Mouse (Mus musculus) heart, postnatal 25 days (tissue): ENCODE data around the gene Fam219b. TPM values are rescaled to one million over a fixed set of nuclear protein-coding genes. Genes with fewer than 3 reads are reported as not detected.
A peak's percentile ranks its signal among the peaks of the same experiment; 100 is the strongest.

Experiments used
- DNase-seq: peaks from one replicate; pipeline ENCODE4 v3.0.0; 2022; ENCODE audit warnings: low spot score
- intact Hi-C: fragments of 180-260 bp; cut with DNase I; formaldehyde crosslinking; loops from one replicate; pipeline ENCODE4 v1.15.1; 2025
- total RNA-seq, 2 experiments: library from RNA; stranded (reverse); gene quantifications; 2 replicates each; pipeline ENCODE4 v1.2.3; 2021

Gene Fam219b
- total RNA-seq, 2 experiments from 2014 or later: 6.7 to 9.3 TPM

DNA sequence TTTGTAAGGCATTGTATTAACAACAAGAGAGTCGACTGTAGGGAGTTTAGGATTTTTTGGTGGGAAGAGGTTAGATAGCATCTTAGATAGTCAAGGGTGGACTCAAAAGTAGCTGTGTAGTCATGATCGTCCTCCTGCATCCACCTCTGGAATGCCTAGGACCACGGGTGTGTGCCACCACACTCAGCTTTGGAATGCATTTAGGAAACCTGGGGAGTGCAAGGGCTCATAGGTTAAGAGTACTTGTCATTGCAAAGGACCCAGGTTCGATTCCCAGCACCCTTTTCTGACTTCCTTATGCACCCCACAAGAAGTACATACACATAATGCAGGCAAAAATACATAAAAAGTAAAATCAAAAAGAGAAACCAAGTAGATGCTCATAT lies 14.5 kb upstream of the Fam219b start:
- intact Hi-C loops: loop anchor here (5.0 kb wide), 3 partner anchors 119 to 239 kb away; no protein-coding TSS in a partner anchor
- DNase-seq: no peak

DNA sequence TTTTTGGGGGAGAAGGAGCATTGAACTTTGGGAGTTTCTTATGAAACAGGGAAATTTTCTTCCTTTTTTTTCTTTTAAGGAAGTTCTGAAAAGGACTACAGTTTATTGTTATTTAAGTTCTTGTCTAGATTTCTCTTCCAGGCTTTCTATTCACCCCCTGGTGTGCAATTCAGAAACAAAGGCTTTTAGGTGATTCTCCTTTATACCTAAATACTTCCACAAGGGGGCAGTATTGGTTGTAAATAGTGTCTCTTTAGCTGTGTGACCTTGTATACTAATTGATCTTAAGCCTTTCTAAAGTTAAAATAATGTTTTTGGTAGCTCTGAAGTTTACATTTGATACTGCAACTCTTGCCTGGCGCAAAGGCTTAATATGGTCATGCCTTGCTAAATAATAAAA lies 13.6 kb upstream of the Fam219b start:
- DNase-seq: no peak
- intact Hi-C loops: loop anchor here (5.0 kb wide), 3 partner anchors 119 to 239 kb away; no protein-coding TSS in a partner anchor

DNA sequence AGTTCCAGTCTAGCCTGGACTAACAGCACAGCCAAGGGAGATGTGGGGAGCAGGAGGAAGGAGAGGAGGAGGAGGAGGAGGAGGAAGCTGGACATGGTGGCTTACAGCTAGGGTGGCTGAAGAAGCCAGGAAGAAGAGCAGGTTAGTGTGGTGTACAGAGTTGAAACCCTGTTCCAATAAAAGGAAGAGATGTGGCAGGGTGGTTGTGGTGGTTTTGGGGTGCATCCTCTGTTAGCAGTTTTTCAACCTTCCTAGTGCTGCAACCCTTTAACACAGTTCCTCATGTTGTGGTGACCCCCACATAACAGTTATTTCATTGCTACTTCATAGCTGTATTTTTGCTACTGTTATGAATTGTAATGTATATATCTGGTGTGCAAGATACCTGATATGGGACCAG lies 12.9 kb upstream of the Fam219b start:
- intact Hi-C loops: loop anchor here (5.0 kb wide), 3 partner anchors 118 to 238 kb away; no protein-coding TSS in a partner anchor
- DNase-seq: no peak

DNA sequence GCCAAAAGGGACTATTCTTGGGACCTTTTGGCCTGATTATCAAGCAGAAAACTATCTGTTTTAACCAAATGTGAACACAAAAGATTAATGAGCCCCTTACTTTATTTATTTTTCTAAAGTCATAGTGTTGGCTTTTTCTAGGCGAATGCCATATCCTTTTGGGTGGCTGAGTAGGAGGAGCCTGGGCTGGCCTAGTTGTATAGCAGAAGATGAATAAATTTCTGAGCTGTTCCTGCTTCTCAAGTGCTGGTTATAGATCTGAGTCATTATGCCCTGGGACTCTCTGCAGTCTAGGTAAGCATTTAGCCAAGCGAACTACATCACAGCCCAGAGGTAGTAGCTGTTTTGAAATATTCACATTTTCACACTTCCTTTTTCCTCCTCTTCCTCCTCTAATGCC lies 11.8 kb upstream of the Fam219b start:
- intact Hi-C loops: no loop called here
- DNase-seq: no peak

DNA sequence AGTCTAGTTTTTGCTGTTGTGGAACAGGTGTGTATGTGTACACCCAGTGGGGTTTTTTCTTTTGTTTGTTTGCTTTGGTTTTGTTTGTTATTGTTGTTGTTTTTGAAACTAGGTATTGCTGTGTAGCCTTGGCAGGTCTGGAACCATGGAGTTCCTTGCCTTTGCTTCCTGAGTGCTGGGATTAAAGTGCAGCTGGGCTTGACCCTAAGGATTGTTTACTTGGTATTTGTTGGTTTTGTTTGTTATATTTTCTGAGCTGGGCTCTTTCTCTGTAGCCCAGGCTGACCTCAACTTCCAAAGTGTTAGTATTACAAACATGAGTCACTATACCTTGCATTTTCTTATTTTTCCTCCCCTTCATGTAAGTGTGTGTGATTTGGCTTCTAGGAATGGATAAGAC lies 10.9 kb upstream of the Fam219b start:
- DNase-seq: no peak
- intact Hi-C loops: no loop called here

DNA sequence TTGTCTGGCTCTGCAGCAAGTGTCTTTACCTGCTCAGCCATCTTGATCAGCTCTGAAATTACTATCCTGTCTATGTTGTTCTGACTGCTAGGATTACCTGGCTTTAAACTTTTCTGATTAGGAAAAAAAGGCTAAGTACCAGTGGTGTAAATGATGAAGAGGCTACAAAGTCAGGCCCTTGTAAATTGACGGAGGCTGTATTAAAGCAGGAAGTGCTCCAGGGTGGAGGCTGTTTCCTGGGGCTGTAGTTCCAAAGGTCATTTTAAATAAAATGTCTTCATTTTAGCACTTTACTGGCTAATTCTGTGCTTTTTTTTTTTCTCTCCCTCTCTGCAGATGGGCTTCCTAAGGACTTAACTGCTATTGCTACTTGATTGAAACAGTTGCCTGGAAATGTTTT lies 5.4 kb upstream of the Fam219b start:
- intact Hi-C loops: no loop called here
- no peak for DNase-seq

DNA sequence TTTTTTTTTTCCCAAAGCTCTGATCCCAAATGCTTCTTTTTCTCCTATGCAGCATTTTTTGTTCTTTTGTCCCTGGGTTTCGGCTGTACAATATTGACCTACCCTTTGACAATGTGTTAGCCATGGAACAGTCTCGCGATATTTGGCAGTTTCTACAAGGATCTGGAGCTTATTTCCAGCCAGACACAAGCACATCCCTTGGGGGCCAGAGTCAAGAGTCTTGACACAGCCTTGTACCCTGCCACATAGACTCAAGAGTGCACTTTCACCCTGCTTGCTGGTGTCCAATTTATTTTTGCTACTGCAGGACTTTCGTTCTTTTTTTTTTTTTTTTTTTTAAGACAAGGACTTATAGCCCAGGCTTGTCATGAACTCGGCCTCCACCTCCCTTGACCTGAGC lies 966 bp upstream of the Fam219b start:
- intact Hi-C loops: no loop called here
- DNase-seq: no peak

DNA sequence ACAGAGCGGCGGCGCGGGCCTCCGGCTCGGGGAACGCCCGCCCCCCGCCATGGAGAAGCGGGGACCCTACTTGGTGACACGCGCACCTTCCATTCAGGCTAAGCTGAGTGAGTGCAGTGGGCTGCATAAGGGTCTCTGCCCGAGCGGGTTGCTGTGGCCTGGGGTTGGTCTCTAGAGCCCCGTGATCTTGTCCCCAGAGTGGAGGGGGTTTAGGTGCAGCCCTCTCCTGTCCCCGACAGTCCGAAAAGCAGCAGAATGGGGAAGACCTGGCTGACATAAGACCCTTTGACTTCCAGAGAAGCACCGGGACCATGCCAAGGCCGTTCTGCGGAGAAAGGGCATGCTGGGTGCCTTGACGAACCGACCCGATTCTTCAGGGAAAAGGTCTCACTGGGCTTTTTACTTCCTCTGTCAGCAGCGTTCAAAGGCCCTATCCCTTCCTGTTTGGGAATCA lies 427 bp downstream of the Fam219b start:
- intact Hi-C loops: no loop called here

DNA sequence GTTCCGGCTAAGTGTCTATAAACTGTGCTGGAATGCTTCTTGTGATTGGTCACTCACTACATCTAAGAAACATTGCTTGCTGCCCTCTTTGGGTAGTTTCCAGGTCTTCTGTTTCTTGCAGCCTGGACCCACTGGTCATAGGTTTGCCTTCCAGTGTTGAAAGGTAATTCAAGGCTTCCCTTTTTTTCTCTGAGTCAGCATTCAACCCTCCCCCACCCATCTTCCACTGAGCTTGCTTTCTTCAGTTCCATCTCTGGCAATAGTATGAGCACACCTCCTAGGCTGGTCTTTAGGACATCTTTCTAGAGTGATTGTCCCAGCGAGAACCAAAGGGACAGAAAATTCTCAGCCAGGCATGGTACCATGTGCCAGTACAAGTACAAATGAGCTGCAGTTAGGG lies 2.2 kb downstream of the Fam219b start:
- DNase-seq: no peak
- intact Hi-C loops: no loop called here

More for the DNA sequence above, 427 bp downstream of the Fam219b start:
- no peak for DNase-seq

DNA sequence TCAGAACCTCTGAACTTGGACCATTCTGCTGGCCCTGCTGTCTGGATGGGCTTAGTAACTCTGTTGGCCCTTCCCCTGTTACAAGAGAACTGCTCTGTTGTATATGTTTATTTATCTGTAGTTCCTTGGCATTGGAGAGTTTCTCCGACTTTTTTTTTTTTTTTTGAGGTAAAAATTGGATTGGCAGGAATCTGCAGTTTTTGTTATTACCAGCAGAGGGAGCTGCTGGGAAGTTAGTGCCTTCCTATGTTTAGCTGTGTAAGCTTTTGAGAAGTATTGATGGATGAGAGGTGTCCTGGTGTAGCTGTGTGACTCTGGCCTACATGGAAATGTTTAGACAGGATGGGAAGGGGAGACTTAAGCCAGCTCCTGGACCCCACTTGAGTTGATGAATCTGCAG lies 4.0 kb downstream of the Fam219b start:
- intact Hi-C loops: loop anchor here (2.0 to 5.0 kb wide), 2 partner anchors 46 to 113 kb away; partner anchors contain the start of gene Ulk3

DNA sequence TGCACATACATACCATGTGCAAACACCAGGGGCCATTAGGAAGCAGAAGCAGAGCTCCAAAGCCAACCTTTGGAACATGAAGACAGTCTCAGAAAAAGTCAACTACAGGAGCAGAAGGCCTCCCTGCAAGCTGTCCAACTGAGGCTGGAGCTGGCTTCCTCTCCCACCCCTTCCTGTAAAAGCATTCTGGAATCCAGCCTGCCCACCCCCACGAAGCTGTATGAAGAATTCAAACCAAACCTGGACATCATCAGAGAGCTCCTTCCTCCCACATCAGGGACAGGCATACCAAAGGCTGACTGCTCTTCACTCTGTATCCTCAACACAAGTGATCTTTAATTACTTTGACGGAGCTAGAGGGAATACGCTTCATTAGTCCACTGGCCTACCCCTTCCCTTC lies 6.6 kb downstream of the Fam219b start:
- intact Hi-C loops: loop anchor here (5.0 kb wide), 1 partner anchor 43 kb away; the partner anchor contains the start of gene Ulk3
- no peak for DNase-seq

More for the DNA sequence above, 4.0 kb downstream of the Fam219b start:
- no peak for DNase-seq

DNA sequence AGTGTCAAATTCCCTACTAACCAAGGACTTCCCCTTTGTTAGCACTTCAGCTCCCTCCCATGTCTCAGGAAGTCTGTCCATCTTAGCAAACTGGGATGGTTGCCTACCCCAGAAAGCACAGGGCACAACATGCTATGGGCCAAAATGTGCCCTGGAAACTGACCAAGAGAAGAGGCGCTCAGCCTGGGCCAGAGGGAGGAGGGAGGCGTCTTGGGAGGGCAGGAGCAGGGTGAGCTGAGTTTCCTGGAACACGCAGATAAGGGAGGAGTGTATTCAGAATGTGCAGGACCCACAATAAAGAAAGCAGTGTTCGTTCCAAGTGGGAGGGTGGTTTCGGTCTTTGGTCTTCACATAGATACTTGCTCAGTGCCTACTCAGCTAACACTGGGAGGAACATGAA lies 10.0 kb downstream of the Fam219b start:
- peak; percentile 34 for DNase-seq
- intact Hi-C loops: no loop called here

DNA sequence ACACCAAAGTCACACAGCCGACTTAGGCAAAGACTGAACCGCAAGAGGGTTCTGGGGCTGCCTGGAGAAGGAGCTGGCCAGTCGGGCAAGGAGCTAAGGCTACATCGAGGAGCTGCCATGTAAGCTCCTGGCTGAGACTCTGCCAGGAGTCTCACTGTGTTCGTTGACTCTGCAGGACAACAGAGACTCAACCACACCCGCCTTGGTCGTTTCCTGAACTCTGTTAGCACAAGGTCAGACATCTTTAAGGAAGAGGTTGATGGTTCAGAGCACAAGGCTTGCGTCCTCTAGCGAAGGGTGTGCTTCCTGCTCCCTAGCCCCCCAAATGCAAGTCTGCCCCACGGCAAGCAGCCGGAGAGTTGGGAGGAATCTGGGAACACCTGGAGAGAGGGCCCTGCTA lies 10.5 kb downstream of the Fam219b start:
- DNase-seq: no peak

DNA sequence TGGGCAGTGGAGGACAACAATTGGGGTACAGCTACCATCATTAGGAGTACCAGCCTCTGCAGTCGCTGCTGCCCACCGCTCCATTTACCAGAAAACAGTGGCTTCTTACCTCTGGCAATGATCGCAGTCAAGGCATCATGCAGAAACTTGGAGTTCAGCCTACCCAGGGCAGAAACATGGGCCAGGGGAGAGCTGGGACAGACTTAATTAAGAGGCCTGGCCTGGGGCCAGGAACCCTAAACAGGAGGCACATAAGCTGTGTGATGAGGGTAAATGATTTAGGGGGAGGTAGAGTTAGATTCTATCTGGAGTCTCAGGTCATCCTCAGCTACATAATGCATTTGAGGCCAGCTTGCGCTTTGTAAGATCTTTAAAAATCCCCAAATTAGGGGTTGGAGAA lies 11.9 kb downstream of the Fam219b start:
- intact Hi-C loops: no loop called here
- DNase-seq: no peak

More for the DNA sequence above, 10.5 kb downstream of the Fam219b start:
- intact Hi-C loops: no loop called here

DNA sequence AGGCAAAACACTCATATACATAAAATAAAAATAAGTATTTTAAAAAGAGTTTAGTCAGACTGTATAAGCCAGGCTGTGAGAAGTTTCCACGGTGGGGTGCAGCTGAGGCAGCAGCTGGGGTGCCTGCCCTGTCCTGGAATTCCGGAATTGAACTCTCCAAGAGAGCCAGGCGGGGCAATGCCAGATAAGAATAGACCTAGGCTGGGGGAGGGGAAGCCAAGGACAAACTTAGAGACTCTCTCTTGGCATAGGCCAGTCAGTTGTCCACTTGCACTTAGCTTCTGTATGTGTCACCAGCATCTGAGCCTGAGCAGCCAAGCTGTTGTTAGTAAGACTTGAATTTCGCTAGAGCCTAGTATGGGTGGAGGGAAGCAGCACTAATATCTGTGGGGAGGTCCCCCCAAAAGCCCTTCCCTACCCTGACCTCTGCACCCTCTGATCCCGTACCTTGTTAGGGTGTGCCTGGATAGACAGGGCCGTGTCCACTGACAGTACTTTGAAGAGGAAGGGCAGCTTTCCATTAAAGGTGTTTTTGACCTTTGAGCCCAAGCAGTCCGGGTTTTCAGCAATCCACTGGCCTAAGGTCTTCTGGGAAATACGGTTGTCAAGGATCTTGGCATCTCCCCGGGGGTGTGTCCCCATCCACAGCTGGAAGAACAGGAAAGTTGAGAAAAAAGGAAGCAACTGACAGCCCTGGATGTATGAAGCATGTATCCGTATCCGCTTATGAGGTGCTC lies 13.0 kb downstream of the Fam219b start:
- no peak for DNase-seq
- intact Hi-C loops: no loop called here

DNA sequence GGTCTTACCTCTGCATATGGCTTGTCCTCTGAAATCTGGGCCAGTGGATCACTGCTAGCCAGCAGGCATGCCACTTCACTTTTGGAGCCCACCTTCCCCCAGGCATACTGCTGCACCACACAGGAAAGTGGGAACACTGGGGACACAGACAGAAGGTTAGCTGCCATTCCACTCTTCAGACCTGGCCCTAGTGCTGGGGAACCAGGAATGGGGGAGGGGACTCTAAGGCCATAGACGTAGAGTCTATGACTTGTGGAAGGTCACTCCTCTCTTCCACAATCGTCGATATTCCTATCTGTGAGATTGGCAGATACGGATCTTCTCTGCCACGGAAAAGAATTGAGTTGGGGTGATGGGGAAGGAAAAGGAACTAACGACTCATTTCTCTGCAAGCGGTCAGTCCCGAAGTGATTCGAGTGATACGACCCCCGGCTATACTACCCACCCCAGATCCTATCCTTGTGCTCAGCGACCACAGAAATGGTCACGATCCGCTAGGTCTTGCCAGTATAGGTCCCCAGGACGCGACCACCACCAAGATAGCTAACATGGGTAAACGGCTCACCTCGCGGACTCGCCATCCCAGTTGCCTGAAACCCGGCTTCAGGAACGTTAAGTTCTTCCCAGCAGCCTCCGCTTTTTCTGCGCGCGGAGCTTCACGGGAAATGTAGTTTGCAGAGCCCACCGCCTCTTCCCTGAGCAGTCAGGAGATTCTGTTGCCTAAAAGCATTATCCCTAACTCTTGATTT lies 15.0 kb downstream of the Fam219b start, which contains the start of gene Mpi:
Gene Mpi (minus strand): TSS at position 625 of the 749 bp plus-strand sequence.
- intact Hi-C loops: no loop called here
- peak; percentile 27 for DNase-seq

DNA sequence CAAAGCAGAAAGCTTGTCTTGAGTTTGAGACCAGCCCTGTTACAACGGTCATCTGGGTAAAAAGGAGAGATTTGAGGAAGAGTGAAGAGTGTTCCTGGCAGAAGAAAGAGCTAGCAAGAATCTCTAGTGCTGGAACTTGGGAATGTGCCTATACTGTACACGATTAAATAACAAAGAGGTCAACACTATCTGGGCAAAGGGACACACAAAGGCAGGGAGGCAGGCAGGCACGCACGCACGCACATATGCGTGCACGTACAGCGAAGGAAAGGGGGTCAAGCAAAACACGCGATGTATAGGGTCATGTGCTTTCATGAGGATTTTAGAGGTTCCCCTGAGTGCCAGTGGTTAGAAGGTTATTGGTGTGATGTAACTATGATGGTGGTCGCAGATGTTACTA lies 15.8 kb downstream of the Fam219b start:
- no peak for DNase-seq
- intact Hi-C loops: no loop called here

DNA sequence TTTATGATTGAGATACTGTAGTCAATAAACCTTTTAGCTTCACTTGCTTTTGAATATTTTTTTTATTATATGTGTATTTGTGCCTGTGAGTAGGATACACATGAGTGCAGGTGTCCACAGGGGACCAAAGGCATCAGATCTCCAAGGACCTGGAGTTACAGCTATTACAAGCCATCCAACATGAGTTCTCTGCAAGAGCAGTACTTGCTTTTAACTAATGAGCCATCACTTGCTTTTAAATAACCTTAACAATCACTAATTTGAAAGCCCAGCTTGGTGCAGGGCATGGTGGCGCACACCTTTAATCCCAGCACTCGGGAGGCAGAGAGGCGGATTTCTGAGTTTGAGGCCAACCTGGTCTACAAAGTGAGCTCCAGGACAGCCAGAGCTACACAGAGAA lies 17.4 kb downstream of the Fam219b start:
- DNase-seq: no peak
- intact Hi-C loops: no loop called here

DNA sequence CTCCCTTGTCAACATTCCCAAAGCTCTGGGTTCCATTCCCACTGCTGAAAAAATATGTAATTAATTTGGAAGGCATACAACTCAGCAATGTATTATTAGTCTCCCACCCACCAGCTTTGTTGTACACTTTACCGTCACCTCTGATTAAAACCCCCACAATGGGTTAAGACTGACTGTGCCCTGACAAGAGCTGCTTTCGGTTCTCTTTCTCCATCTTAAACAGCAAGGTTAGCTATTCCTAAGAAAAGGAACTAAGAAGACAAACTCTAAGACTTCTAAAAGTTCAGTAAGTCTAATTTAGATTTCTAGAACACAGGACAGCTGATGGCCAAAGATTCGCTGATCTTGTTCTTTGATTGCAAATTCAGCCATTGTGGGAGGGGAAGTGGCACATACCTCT lies 19.9 kb downstream of the Fam219b start:
- no peak for DNase-seq
- intact Hi-C loops: no loop called here

DNA sequence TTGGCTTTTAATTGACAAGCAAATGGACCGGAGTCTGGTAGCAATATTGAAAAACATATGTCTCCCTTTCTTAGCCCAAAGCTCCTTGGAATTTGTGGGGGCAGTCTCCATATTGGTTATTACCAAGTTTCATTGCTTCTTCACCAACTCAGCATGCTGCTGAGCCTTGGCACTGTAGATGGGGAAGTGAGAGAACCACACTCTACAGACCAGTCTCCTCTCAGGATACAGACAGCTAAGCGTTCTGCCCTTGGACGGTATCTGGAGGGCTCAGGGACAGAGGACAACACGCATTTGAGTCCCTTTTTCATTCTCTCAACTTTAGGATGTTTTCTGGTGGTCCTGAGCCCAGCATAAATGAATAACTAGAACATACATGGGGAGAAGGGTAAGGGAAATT lies 21.3 kb downstream of the Fam219b start:
- intact Hi-C loops: no loop called here
- DNase-seq: no peak

DNA sequence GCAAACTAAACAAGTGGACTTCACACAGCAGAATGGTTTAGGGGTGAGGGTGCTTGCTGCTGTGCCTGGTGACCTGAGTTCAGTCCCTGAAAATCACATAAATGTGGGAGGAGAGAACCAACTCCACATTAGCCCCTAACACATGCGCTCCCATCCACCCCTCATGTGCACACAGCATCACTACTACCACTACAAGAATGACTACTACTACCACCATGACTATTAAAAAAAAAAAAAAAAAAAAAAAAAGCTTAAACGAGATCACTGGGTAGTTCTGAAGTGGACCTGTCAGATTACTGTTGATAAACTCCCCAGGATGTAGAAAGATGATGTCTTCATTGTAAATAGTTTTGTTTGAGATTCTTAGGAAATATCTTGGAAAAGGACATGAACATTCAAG lies 22.2 kb downstream of the Fam219b start:
- intact Hi-C loops: no loop called here
- no peak for DNase-seq
